Mouse (Mus musculus) liver, postnatal 0 days (tissue): ENCODE data around the gene Ttn. TPM values are rescaled to one million over a fixed set of nuclear protein-coding genes. Genes with fewer than 3 reads are reported as not detected.

Experiments
- ATAC-seq: fragments of 200-750 bp; cut with Nextera tagmentation; 2 replicates; pipeline ENCODE4 v1.8.0; 2017; ENCODE audit warnings: mild to moderate bottlenecking, moderate library complexity
- DNase-seq: peaks from one replicate; pipeline ENCODE4 v3.0.0-alpha.2; 2016
- H3K27ac ChIP-seq: fragments of 300-500 bp; sonication (generic); 2 replicates; pipeline ENCODE4 v1.5.1; 2014; ENCODE audit warnings: antibody characterized with exemption, moderate library complexity, mild to moderate bottlenecking, low read depth
- H3K27me3 ChIP-seq: fragments of 300-500 bp; sonication (generic); 2 replicates; pipeline ENCODE4 v1.6.1; 2014; ENCODE audit warnings: low read length, control low read depth, mixed read lengths; ENCODE audit not compliant: insufficient read depth
- H3K36me3 ChIP-seq: fragments of 300-500 bp; sonication (generic); replicated peaks from 2 replicates; pipeline ENCODE4 v1.6.1; 2014; ENCODE audit warnings: mild to moderate bottlenecking, control low read depth, low read length, moderate library complexity, mixed read lengths; ENCODE audit not compliant: insufficient read depth
- H3K4me1 ChIP-seq: fragments of 300-500 bp; sonication (generic); 2 replicates; pipeline ENCODE4 v1.6.1; 2014; ENCODE audit warnings: antibody characterized with exemption, mild to moderate bottlenecking, control low read depth; ENCODE audit not compliant: insufficient read depth
- H3K4me2 ChIP-seq: fragments of 300-500 bp; sonication (generic); 2 replicates; pipeline ENCODE4 v1.6.1; 2014; ENCODE audit warnings: low read depth, mild to moderate bottlenecking, low read length, moderate library complexity, mixed read lengths
- H3K4me3 ChIP-seq: fragments of 300-500 bp; sonication (generic); 2 replicates; pipeline ENCODE4 v1.5.1; 2014; ENCODE audit warnings: low read depth, low read length
- H3K9ac ChIP-seq: fragments of 300-500 bp; sonication (generic); replicated peaks from 2 replicates; pipeline ENCODE4 v1.6.1; 2014; ENCODE audit warnings: mild to moderate bottlenecking, moderate library complexity
- H3K9me3 ChIP-seq: fragments of 300-500 bp; sonication (generic); 2 replicates; pipeline ENCODE4 v1.6.1; 2016; ENCODE audit warnings: mild to moderate bottlenecking, control low read depth, low read length, mixed read lengths
- CTCF ChIP-seq: sonication (generic); IDR thresholded peaks from 2 replicates; pipeline ENCODE4 v1.5.1; 2016; ENCODE audit warnings: antibody characterized with exemption, low read depth
- EP300 ChIP-seq: IDR thresholded peaks from 2 replicates; pipeline ENCODE4 v1.6.1; 2016; ENCODE audit warnings: antibody characterized with exemption, low read depth, mild to moderate bottlenecking
- WGBS: fragments of 180-500 bp; shearing (Covaris S2); extraction: QIAGEN DNeasy Blood & Tissue Kit; methylation state at CpG from one replicate; pipeline ENCODE4 v1.1.7; 2014; ENCODE audit not compliant: insufficient replicate concordance; 5-methylcytosine and 5-hydroxymethylcytosine counted together
- polyA plus RNA-seq: library from polyadenylated mRNA; unstranded; fragments of >200 nt; fragmentation: Nextera tagmentation; extraction: Ambion mirVana; gene quantifications from 2 replicates; pipeline ENCODE4 v1.2.1, GENCODE M21; 2015

Ttn gene
- polyA plus RNA-seq, 1 experiment from 2014 or later, result 0.32 TPM

- ATAC-seq (no peak), DNase-seq (no peak)
- H3K36me3 ChIP-seq, result no peaks in the 10 kb centered on the region
- TF ChIP-seq EP300 (no peak), CTCF (no peak)
- H3K27ac ChIP-seq, result no peak overlapping the region
- no peak overlapping the region for H3K4me2 ChIP-seq
- H3K9me3 ChIP-seq, result no peaks in the 10 kb centered on the region
- WGBS, result 61% methylated on average over 5 of the region's 5 CpGs
- H3K4me3 ChIP-seq, result no peak overlapping the region
- no peaks in the 10 kb centered on the region for H3K4me1 ChIP-seq
- H3K9ac ChIP-seq, result no peak overlapping the region
- no peaks in the 10 kb centered on the region for H3K27me3 ChIP-seq
These were observed 16.0 kb upstream of the Ttn start for GRCm38 (mm10) chr2:76998351-76998750.

GRCm38 (mm10) chr2:76992493-76993201, 10.3 kb upstream of the Ttn start:
- Histone ChIP-seq H3K4me1 (no peaks in the 10 kb centered on the region), H3K27me3 (no peaks in the 10 kb centered on the region), H3K4me2 (no peak overlapping the region), H3K36me3 (no peaks in the 10 kb centered on the region), H3K4me3 (no peak overlapping the region), H3K9ac (no peak overlapping the region), H3K9me3 (no peaks in the 10 kb centered on the region), H3K27ac (no peak overlapping the region)
- 71% methylated on average over 5 of the region's 5 CpGs for WGBS
- TF ChIP-seq CTCF (no peak), EP300 (no peak)
- ATAC-seq, result no peak
- no peak for DNase-seq

GRCm38 (mm10) chr2:76987317-76987716, 5.0 kb upstream of the Ttn start:
- no peak for DNase-seq
- no peak overlapping the region for H3K27ac ChIP-seq
- no peak overlapping the region for H3K4me3 ChIP-seq
- ATAC-seq, result no peak
- no peaks in the 10 kb centered on the region for H3K4me1 ChIP-seq
- no peaks in the 10 kb centered on the region for H3K9me3 ChIP-seq
- WGBS, result 81% methylated on average over 4 of the region's 4 CpGs
- no peak for TF ChIP-seq CTCF
- TF ChIP-seq EP300, result no peak
- no peak overlapping the region for H3K9ac ChIP-seq
- H3K27me3 ChIP-seq, result no peaks in the 10 kb centered on the region
- H3K36me3 ChIP-seq, result no peaks in the 10 kb centered on the region
- no peak overlapping the region for H3K4me2 ChIP-seq

- Histone ChIP-seq H3K4me3 (no peak overlapping the region), H3K4me1 (no peaks in the 10 kb centered on the region), H3K27ac (no peak overlapping the region), H3K36me3 (no peaks in the 10 kb centered on the region), H3K27me3 (no peaks in the 10 kb centered on the region), H3K4me2 (no peak overlapping the region), H3K9ac (no peak overlapping the region), H3K9me3 (no peaks in the 10 kb centered on the region)
- ATAC-seq (no peak), DNase-seq (no peak)
- WGBS, result 72% methylated on average over 5 of the region's 5 CpGs
- TF ChIP-seq EP300 (no peak), CTCF (no peak)
These were observed 2.0 kb upstream of the Ttn start for GRCm38 (mm10) chr2:76984384-76984783.

GRCm38 (mm10) chr2:76983601-76984000, 1.3 kb upstream of the Ttn start:
- ATAC-seq (no peak), DNase-seq (no peak)
- Histone ChIP-seq H3K4me3 (no peak overlapping the region), H3K27ac (no peak overlapping the region), H3K27me3 (no peaks in the 10 kb centered on the region), H3K4me1 (no peaks in the 10 kb centered on the region), H3K36me3 (no peaks in the 10 kb centered on the region), H3K9ac (no peak overlapping the region), H3K4me2 (no peak overlapping the region), H3K9me3 (no peaks in the 10 kb centered on the region)
- no peak for TF ChIP-seq EP300
- no peak for TF ChIP-seq CTCF
- 43% methylated on average over 5 of the region's 5 CpGs for WGBS

GRCm38 (mm10) chr2:76981717-76982116, 630 bp downstream of the Ttn start:
- H3K4me3 ChIP-seq, result no peak overlapping the region
- H3K4me2 ChIP-seq, result no peak overlapping the region
- no peaks in the 10 kb centered on the region for H3K9me3 ChIP-seq
- no peak for DNase-seq
- H3K27ac ChIP-seq, result no peak overlapping the region
- H3K4me1 ChIP-seq, result no peaks in the 10 kb centered on the region
- no peaks in the 10 kb centered on the region for H3K36me3 ChIP-seq
- TF ChIP-seq CTCF, result no peak
- no peak for TF ChIP-seq EP300
- H3K27me3 ChIP-seq, result no peaks in the 10 kb centered on the region
- no peak overlapping the region for H3K9ac ChIP-seq
- no peak for ATAC-seq
- WGBS, result 57% methylated on average over 5 of the region's 5 CpGs

GRCm38 (mm10) chr2:76980146-76980545, 2.2 kb downstream of the Ttn start:
- no peaks in the 10 kb centered on the region for H3K27me3 ChIP-seq
- no peaks in the 10 kb centered on the region for H3K4me1 ChIP-seq
- 50% methylated on average over 9 of the region's 9 CpGs for WGBS
- no peak overlapping the region for H3K27ac ChIP-seq
- DNase-seq (peak; percentile 26), ATAC-seq (peak; percentile 67; the same call in 1 of the 2 replicates)
- no peak overlapping the region for H3K4me2 ChIP-seq
- TF ChIP-seq EP300, result no peak
- peak; percentile 80 for TF ChIP-seq CTCF
- no peak overlapping the region for H3K4me3 ChIP-seq
- H3K9me3 ChIP-seq, result no peaks in the 10 kb centered on the region
- H3K36me3 ChIP-seq, result no peaks in the 10 kb centered on the region
- no peak overlapping the region for H3K9ac ChIP-seq
